Mouse (Mus musculus): ENCODE results near the gene Telo2.
A peak's percentile ranks its signal among the peaks of the same experiment; 100 is the strongest.

Gene Telo2

GRCm38 (mm10) chr17:25101338-25101737, 14.4 kb downstream of the Telo2 start:
- no peak for DNase-seq (ENCODE audit: low read depth, low spot score)

DNA sequence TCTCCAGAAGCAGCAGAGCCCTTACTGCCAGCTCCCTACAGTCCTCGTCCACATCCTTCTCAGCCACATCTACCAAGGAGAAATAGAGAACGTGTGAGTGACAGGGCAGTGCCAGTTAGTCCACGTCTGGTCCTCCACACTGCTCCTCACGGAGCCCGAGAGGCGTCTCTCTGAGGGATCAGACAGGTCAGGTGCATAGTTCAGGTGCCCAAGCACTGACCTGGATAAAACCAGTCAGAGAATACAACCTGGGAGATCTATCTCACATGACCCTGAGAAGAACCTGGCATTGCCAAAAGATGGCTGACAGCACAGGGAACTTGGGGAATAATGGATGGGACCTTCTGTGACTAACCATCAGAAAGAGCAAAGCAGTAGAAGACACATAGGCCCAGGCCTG, 15.7 kb downstream of the Telo2 start:
- DNase-seq (ENCODE audit: low read depth, low spot score) = no peak

GRCm38 (mm10) chr17:25096221-25096620, 19.5 kb downstream of the Telo2 start:
- DNase-seq (ENCODE audit: low read depth, low spot score) = no peak

DNA sequence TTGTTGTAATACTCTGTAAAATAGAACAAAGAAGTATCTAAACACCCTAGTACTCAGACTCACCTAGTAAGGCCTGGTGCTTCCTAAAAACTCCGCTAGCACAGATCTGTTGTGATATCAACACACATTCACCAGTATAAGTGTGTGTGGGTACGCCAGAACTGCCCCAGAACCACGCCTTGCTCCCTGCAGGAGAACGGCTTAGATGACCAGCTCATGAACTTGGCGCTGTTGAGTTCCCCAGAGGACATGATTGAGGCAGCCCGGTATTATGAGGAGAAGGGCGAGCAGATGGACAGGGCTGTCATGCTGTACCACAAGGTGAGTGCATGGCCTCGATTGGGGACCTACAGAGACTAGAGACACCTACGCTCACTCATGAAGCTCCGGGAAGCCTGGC, 25.3 kb downstream of the Telo2 start:
- no peak for DNase-seq (ENCODE audit: low read depth, low spot score)

GRCm38 (mm10) chr17:25089158-25089557, 26.6 kb downstream of the Telo2 start:
- DNase-seq (ENCODE audit: low read depth, low spot score) = no peak

- DNase-seq (ENCODE audit: low read depth, low spot score) = no peak
These were observed 29.0 kb downstream of the Telo2 start for GRCm38 (mm10) chr17:25086724-25087123.

DNA sequence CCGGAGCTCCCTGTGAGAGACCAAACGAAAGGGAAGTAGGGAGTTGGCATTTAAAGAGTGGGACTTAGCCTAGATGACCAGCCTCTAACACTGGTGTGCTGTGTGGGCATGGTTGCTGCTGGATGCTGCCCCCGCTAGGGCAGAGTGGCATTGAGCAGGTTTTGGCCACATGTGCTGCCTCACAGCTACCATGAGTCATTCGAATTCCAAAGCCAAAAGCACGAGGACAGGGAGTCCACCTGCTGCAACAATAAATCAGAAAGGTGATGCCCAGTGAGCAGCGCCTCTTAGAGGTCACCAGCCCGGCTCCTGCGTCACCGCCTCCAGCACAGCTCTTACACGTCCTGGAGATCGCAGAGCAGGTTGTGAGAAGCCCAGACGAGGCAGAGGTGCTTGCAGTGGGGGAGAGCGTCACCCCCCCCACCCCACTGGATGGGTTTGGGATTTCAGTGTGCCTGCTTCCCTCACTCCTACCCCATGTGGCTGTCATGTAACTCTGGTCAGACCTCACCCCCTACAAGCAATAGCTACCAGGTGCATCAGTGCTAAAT, 30.9 kb downstream of the Telo2 start:
- DNase-seq (ENCODE audit: low read depth, low spot score) = no peak

- DNase-seq (ENCODE audit: low read depth, low spot score) = peak; percentile 42
These were observed 32.3 kb downstream of the Telo2 start, which contains the start of gene Tmem204 for GRCm38 (mm10) chr17:25083444-25083931. Gene Tmem204, minus strand, starts transcription at chr17:25083591.

DNA sequence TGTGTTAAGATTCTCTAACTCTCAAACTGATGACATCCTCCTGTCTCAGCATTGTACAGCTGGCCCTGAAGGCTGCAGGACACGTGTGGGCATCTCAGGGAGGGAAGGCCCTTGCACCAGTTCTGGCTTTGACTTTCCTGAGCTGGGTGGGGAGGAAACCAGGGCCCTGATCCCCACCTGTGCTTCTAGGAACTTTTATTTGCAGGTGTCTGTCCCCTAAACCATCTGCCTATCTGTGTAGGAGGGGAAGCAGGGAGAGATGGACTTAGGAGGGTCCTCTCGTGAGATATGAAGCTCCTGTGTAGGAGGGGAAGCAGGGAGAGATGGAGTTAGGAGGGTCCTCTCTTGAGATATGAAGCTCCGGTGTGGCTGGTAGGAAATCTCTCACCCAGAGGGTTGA, 32.9 kb downstream of the Telo2 start:
- no peak for DNase-seq (ENCODE audit: low read depth, low spot score)

GRCm38 (mm10) chr17:25082081-25082847, 33.5 kb downstream of the Telo2 start:
- no peak for DNase-seq (ENCODE audit: low read depth, low spot score)

- DNase-seq (ENCODE audit: low read depth, low spot score) = no peak
These were observed 34.8 kb downstream of the Telo2 start for GRCm38 (mm10) chr17:25080960-25081381.

DNA sequence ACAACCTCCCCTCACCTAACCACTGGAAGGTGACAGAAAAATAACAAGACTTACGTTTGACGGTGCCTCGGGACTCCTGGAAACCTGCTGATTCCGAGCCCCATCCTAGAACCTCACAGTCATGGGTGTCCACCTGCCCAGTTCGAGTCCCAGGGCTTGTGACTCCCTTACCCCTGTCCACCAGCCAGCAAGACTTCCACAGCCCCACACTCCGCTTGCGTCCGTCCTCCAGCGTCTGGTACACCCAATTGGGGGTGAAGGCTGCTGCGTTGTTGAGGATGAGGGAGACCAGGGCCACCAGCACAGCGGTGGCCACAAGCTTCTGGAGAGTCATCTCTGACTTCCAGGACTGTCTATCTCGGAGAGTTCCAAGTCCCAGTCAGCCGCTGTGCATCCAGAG, 35.6 kb downstream of the Telo2 start:
- DNase-seq (ENCODE audit: low read depth, low spot score) = no peak

DNA sequence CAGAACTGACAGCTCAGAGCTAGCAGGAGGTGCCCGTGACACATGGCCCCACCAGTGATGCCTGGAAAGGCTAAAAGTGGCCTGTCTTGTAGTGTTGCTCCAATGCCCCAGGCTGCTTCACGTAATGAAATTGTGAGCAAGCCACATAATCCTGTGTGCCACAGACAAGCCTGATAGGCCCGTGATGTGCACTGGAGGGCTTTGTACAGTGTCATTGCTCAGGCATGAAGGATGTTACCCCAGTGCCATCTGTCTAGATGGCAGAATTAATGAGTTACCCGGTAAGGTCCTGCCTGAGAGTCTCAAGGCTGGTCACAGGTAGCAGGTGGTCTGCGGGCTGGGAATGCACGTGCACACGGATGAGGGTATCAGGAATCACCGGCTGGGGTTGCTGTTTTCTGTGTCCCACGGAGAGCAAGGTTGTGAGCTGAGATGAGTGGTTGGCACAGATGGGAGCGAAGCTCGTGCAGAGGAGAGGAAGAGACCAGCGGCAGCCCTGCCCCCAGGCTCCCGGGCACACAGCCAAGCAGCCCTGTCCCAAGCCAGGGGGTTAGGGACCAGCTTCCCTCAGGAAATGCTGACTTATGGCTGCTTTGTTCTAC, 37.9 kb downstream of the Telo2 start:
- no peak for DNase-seq (ENCODE audit: low read depth, low spot score)

GRCm38 (mm10) chr17:25076906-25077305, 38.9 kb downstream of the Telo2 start:
- no peak for DNase-seq (ENCODE audit: low read depth, low spot score)

DNA sequence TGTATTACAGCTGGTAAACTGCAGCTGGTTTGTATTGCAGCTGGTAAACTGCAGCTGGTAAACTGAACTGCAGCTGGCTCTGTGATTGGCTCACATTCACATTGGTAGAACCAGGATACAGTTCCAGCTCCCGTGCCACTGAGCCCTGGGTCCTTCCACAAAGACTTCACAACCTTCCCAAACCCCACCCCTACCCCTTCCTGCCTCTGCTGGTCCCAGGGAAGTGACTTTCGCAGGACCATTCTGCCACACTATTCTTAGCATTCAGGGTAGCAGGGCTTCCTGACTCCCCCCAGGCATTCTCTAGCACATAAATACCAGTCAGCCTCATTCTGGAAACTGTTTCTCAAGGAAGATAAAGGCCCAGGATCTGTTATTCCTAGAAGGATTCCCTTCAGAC, 47.1 kb downstream of the Telo2 start:
- no peak for DNase-seq (ENCODE audit: low read depth, low spot score)

- DNase-seq (ENCODE audit: low read depth, low spot score) = no peak
These were observed 48.3 kb downstream of the Telo2 start for GRCm38 (mm10) chr17:25067442-25067851.

- no peak for DNase-seq (ENCODE audit: low read depth, low spot score)
These were observed 49.2 kb downstream of the Telo2 start for GRCm38 (mm10) chr17:25066595-25066994.

GRCm38 (mm10) chr17:25065189-25065588, 50.6 kb downstream of the Telo2 start:
- no peak for DNase-seq (ENCODE audit: low read depth, low spot score)

DNA sequence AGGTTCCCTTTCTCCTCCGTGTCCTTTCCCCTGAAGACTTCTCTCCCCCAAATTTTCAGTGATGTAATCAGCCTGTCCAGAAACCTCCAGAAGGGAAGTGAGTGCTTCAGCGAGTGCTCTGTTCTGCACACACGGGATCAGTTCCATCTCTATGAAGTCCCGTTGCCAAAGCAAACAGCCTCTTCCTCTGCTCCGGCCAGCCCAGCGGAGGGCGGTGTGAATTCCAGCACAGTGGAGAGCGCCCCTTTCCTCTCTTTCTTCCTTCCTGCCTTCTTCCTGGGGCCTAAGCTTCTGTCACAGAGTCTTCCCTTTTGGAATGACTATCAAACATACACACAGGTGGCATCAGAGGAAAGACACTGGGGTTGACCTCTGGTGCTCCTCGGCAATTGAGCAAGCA, 51.4 kb downstream of the Telo2 start:
- no peak for DNase-seq (ENCODE audit: low read depth, low spot score)

- DNase-seq (ENCODE audit: low read depth, low spot score) = no peak
These were observed 51.9 kb downstream of the Telo2 start for GRCm38 (mm10) chr17:25063872-25064271.

GRCm38 (mm10) chr17:25063261-25063660, 52.5 kb downstream of the Telo2 start:
- DNase-seq (ENCODE audit: low read depth, low spot score) = no peak

- DNase-seq (ENCODE audit: low read depth, low spot score) = peak; percentile 11
These were observed 58.7 kb downstream of the Telo2 start for GRCm38 (mm10) chr17:25057041-25057440.

- no peak for DNase-seq (ENCODE audit: low read depth, low spot score)
These were observed 62.5 kb downstream of the Telo2 start for GRCm38 (mm10) chr17:25053274-25053673.
